Mouse (Mus musculus) kidney, postnatal 25 days (tissue): Measurements from ENCODE around the gene Rsrc2.
A peak's percentile ranks its signal among the peaks of the same experiment; 100 is the strongest.
"Not testable (repeated sequence)": the region's sequence is repeated elsewhere in the genome, so short reads cannot be mapped to it uniquely, and the experiment has no call there.

Source experiments
- DNase-seq, 2 experiments: peaks; one replicate each; pipeline ENCODE4 v3.0.0; 2021; ENCODE audit warnings: mixed read lengths in 2 of 2

The Rsrc2 gene

DNA sequence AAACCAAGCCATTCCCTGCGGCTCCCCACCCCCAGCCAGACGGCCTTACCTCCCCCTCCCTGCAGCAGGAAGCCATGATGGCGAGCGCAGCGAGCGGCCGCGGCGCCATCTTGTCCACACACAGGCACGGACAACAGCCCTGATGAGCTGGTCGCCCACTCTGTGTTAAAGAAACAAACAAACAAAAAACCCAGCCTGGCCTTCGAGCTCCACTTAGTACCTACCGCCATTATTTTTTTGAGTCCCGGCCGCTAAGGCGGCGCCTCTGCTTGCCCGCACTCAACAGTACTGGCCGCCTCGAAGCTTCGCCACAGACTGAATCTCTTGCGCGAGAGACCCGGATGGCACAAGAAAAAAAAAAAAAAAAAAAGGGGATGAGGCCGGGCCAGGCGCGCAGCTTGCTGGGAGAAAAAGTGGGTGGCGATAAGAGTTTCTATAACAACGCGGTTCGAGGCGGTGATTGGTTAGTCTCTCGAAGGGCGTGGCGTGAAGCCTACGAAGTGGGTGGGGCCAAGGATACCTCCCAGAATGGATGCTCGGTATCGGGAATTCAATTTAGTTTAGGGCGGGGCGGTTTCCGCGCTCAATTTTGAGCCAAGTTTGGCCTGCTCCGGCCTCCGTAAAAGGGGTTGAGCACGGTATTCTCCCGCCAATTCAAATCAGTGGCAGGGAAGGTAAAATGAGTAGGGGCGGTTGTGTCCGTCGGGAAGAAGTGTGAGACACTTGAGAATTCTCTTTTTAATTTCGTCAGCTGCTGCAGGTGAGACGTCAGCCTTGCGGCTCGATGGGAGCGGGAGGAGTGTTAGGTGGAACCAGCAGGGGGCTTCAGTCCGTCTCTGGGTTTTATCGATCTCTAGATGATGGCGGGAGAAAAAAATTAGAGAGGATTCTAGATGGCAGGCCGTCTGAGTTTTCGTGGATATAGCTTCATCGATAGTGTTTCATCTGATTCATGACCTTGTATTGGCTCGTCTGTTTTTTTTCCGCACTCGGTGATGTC lies at the start of gene Rsrc2, which contains the start of gene Kntc1:
Gene Rsrc2 (minus strand): TSS at position 350 of the 1,000 bp plus-strand sequence.
Gene Kntc1 (plus strand): TSS at position 652 of the 1,000 bp plus-strand sequence.
- peak; percentile 99 for DNase-seq

DNA sequence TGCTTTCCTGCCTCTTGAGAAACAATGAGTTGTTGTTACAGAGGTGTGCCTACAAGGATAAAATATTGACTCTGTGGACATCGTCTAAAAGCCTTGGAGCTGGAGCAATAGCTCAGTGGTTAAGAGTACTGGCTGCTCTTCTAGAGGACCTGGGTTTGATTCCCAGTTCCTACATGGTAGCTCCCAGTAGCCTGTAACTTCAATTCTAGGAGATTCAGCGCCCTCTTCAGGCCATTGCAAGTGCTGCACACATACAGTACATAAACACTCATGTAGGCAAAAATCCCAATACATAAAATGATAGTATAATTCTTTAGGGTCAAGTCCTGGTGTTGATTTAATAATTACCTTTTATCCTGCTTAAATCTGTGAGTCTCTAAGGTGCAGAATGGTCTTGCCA lies 43.9 kb upstream of the Rsrc2 start:
- no peak for DNase-seq

GRCm38 (mm10) chr5:123788976-123789375 lies 39.8 kb upstream of the Rsrc2 start:
- DNase-seq: no peak

DNA sequence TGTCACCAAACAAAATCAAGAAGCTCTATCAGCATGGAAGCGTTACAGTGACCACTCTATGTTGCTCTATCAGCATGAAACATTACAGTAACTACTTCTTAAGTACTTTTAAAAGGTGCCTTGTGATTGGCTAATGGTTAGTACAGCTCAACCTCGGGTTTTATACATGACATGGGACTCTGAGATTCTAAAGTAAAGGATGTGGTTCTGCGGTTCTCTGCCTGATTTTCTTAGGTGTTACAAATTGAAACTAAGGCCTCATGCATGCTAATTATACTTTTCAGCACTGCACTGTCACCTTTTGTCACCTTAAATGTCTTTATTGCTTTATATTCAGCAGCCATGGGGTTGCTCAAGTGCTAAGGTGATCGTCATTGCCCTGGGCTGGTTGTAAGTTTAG lies 32.6 kb upstream of the Rsrc2 start:
- no peak for DNase-seq

DNA sequence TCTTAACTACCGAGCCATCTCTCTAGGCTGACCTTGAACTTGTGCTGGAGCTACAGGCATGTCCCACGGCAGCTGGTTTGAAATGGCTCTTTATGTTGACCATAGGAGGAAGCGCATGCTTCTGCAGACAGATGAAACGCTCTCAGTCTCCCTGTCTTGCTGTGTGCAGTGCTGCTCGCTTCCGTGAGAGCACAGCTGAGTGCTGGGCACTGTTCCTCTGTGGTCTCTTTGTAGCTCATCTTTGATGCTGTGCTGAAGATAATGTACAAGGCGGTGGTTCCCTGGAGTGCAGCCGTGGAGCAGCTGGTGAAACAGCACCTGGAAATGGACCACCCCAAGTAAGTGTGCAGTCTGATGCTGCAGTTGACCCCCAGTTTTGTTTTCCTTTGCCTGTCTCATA lies 31.5 kb upstream of the Rsrc2 start:
- no peak for DNase-seq

DNA sequence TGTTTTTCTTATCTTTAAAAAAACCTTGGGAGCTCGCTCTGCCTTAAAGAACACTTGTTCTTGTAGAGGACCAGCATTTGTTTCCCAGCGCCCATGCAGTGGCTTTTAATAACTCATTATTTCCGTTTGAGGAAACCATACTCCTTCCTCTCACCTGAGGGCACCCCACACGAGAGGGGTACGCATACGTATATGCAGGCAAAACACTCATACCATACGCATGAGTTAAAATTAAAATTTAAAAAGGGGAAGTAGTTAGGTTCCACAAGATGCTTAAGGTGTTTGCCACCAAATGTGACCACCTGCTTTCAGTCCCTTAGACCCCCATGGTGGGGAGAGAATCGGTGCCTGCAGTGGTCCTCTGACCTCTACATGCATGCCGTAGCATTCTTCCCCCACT lies 24.2 kb upstream of the Rsrc2 start:
- no peak for DNase-seq

GRCm38 (mm10) chr5:123766455-123766854 lies 17.2 kb upstream of the Rsrc2 start:
- DNase-seq: not testable (repeated sequence)

DNA sequence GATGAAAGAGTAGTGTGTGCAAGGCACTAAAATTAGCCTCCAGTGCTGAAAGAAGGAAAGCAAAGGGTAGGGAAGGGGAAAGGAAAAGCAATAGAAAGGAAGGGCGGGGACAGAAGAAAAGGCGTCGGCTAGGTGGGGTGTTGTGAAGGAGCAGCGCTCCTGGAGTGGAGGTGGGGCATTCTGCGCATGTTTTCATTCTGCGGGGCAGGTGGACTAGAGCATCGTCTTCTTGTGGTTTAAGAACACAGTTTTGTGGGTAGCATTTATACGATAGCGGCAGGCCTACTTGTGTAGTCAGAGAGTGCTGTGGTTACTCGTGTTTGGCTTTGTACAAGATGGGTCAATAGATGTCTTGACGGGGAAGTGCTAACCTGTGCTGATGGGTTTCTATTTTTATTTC lies 16.3 kb upstream of the Rsrc2 start:
- DNase-seq: no peak

DNA sequence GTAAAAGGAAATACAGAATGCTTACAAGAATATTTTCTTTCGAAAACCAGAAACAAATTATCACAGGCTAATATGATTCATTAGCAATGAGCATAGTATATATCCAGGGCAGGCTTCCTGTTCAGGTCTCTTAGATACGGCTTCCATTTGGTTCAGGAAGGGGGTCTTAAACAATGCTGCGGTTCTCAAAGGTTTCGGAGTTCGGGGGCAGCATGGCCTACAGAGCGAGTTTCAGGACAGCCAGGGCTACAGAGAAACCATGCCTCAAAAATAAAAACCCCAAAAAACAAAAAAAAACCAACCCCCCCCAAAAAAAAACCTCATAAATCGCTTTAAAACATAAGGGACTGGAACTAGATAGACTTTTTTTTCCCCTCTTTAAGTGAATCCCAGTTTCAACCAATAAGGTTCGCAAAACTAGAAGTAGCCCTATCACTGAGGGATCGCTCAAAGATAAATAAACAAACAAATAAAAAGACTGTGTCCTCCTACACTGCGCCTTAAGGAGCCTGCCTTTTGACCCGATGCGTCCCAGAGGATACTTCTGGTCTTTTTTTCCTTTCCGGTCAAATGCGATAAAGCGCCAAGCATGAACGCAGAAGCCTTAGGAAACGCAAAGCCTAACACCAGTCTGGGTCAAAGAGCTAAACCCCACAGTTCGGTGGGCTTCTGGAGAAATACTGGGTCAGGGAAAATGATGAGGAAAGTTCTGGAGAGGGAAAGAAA lies 712 bp downstream of the Rsrc2 start:
- no peak for DNase-seq

GRCm38 (mm10) chr5:123747604-123748003 lies 1.6 kb downstream of the Rsrc2 start:
- DNase-seq: no peak

DNA sequence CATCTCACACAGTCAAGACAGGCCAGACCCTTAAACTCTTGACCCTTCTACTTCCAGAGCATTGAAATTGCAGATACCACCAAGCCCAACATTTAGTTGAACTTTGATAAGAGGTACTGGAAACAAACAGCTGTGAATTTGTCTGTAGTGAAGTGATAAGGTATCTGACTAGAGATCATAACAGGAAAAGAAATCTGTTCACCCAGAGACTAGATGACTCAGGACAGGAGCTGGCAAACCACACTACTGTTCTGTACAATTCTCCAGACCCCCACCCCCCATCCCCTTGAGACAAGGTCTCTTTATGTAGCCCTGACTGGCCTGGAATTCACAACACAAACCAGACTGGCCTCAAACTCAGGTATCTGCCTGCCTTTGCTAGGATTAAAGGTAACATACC lies 3.0 kb downstream of the Rsrc2 start:
- DNase-seq: no peak

- no peak for DNase-seq
Measured at GRCm38 (mm10) chr5:123744358-123744757, 4.9 kb downstream of the Rsrc2 start.

- DNase-seq: no peak
Measured at GRCm38 (mm10) chr5:123730981-123731380, 18.2 kb downstream of the Rsrc2 start.

DNA sequence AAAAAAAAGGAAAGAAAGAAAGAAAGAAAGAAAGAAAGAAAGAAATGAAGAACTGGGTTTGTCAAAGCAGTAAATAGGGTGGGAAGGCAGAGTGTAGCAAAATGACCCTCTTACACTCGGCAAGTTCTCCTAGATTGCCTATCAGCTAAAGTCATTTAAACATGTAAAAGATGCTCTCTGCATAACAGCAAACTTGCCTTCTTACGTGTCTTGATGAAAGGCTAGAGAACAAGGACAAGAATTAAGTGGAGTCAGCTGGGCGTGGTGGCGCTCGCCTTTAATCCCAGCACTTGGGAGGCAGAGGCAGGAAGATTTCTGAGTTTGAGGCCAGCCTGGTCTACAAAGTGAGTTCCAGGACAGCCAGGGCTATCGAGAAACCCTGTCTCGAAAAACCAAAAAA lies 25.4 kb downstream of the Rsrc2 start:
- DNase-seq: not testable (repeated sequence)

- DNase-seq: peak; percentile 94 to 97
Measured at GRCm38 (mm10) chr5:123720328-123721311, 28.6 kb downstream of the Rsrc2 start, which contains the start of gene Zcchc8. Zcchc8 (minus strand) TSS chr5:123721100.

DNA sequence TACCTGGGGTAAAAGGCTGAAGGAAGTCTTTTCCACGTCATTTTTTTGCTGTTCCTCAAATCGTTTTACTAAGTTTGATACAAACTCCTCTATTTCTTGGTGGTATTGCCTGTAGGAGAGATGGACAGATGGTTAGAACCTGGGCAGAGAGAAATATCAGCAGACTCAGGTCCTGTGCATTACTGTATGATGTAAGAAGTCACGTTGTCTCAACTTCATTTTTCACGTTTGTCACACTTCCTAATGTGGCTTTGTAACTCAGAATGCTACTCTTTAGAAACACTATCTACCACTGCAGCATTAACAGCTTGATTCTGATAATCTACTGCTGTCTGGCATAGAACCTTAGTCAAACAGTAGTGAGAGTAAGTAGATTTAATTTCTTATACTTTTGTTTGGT lies 34.6 kb downstream of the Rsrc2 start:
- DNase-seq: no peak

DNA sequence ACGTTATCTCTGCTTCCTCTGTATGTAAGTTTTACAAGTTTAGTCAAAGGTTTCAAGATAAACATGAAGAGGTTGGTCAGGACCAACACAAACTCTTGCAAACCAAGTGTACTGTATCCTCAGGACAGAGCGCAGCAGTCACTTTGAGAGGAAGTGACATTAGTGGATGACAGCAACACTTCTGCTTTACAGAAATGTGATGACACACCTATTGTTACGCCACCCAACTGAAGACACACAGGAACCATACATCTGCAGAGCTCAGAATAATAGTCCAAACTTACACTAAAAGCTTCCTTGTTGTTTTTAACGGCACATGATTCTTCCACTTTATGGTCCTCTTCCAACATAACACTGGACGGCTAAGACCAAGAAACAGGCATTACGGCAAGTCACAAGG lies 35.4 kb downstream of the Rsrc2 start:
- no peak for DNase-seq

DNA sequence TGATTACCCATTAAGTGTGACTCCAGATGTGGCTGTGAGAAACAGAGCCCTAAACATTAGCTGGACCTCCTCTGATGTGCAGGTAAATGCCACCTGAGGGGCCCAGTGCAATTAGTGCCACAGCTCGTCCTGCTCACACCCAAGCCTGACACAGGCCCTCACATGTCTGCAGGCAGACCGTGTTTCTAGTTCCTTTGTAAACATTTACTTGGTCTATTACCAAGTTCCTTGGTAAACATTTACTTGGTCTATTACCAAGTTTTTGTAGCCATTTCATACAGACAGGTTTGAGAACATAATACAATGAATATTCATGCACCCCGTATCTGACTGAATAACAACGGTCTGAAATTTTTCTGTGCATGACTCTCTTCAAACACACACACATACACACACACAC lies 39.6 kb downstream of the Rsrc2 start:
- peak; percentile 26 to 64 for DNase-seq

DNA sequence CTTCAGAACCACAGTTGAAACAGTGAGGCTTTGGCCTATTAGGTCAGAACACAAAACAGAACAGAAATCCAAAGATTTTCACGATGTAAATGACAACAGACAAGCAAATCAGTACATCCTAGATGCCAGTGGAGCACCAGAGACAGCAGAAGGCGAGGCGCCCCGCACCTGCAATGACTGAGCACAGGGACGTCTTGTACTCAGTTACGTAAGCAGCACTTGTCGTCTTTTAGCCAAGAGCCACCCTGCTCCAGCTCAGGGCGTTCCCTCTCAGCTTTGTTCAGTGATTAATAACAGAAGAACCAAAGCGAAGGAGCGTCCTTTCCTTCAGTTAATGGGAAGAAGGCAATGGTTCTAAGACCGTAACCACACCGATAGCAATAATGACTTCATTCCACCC lies 40.6 kb downstream of the Rsrc2 start:
- no peak for DNase-seq

GRCm38 (mm10) chr5:123700625-123701024 lies 48.6 kb downstream of the Rsrc2 start:
- DNase-seq: peak; percentile 76 to 86

GRCm38 (mm10) chr5:123699198-123699597 lies 50.0 kb downstream of the Rsrc2 start:
- DNase-seq: peak; percentile 70 to 78

- no peak for DNase-seq
Measured at GRCm38 (mm10) chr5:123696961-123697360, 52.3 kb downstream of the Rsrc2 start.
